Mouse (Mus musculus) lung, postnatal 4 days (tissue): ENCODE results near the gene Cfap74.

ENCODE experiments used
- DNase-seq, 2 experiments: peaks; one replicate each; pipeline ENCODE4 v3.0.0; 2021

Gene Cfap74

GRCm38 (mm10) chr4:155409058-155409776 lies at the start of gene Cfap74:
Cfap74 (plus strand) TSS chr4:155409190.
- DNase-seq = peak; percentile 66 to 71

DNA sequence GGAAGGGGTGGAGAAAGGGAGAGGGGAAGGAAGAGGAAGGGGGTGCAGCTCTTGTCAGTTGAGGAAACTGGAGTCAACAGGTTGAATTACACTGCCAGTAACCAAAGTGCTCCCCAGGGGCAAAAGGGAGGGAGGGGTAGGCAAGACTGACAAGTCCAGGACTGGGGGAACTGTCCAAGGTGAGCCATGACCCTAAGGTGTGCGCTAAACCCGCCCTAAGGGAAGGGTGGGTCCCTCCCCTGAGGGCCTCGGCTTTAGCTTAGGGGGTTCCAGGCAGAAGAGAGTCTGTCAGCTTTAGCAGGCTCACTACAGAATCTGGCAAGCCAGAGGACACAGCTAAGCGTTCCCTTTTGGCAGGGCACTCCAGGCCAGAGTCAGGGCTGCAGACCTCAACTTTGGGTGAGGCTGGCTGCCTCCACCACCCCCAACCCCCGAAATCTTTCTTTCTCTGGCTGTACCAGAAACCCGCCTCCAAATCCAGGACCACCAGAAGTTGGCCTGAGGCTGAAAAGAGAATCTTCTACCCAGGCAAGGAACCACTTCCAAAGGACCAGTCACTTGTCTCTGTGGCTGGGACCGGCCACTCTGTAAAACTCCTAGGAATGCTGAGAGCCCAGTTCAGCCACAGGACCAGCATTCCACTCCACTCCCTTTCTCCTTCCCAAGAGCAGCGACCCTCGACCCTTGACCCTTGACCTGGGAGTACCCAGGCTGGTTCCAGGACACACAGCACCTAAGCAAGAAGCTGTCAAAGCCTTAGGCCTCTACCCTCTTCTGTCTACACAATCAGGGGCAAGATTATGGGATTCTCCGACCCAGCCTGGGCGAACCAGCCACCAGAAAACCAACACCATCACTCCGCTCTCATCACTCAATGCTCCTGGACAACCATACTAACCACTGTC lies 49.2 kb upstream of the Cfap74 start:
- peak; percentile 42 to 53 for DNase-seq

DNA sequence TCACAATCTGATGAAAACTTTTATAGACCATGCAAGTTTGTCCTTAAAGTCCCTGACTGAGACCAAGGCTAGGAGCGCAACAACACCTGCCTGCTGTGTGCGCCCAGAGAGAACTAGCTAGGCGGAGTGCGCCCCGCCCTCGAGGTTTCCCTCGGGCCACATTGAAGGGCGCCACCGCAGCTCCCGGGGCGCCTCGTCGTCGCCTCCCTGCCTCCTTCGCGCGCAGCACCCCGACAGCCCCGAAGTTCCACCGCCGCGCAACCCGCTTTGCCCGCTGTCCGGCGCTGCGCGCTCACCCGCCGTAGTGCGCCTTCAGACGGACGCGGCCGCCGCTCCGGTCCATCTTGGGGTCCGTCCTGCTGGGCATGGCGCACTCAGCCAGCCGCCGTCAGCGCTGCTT lies 48.1 kb upstream of the Cfap74 start:
- no peak for DNase-seq

- DNase-seq = peak; percentile 88 to 95
Measured at GRCm38 (mm10) chr4:155361303-155361791, 47.6 kb upstream of the Cfap74 start, which contains the start of gene Prkcz. Prkcz (minus strand) TSS chr4:155361361.

DNA sequence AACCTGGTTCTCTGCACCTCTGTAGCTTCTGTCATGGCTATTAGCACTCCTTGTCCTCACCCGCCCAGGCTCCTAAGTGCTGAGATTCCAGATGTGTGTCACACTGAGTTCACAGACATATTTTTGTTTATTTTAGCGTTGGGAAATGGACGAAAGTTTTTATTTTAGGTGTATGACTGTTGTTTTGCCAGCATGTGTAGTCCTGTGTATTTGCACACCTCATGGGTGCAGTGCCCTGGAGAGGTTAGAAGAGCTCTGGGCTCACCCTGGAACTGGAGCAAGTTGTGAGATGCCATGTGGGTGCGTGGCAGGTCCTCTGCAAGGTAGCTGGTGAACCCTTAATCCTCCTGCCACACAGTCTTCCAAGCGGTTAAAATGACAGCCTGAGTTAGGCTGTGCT lies 46.5 kb upstream of the Cfap74 start:
- DNase-seq = no peak

DNA sequence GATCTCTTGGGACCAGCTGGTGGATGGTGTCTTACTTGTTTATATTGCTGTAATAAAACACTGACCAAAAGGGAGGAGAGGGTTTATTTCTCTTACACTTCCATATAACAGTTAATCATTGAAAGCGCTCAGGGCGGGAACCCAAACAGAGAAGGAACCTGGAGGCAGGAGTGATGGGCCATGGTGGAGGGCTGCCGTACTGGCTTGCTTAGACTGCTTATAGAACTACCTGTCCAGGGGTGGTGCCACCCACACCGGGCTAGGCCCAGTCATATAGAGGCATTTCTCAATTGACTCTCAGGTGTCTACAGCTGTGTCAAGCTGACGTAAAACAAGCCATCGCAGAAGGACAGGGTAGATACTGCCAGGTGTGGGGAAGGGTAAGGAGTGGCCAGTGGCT lies 42.2 kb upstream of the Cfap74 start:
- DNase-seq = no peak

DNA sequence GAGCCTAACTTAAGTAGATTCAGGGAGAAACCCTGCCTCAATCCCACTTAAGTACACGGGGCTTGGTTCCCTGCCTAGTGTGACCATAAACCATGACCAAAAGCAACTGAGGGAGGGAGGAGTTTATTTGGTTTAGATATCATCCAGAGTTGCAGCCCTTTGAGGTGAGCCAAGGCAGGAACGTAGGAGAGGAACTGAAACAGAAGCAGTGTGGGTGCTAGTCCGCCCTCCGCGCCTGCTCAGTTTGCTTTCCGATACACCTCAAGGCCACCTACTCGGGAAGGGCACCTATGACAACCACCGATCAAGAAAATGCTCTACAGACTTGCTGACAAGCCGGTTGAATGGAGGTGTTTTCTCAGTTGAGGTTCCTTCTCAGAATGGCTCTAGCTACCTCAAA lies 41.3 kb upstream of the Cfap74 start:
- no peak for DNase-seq

DNA sequence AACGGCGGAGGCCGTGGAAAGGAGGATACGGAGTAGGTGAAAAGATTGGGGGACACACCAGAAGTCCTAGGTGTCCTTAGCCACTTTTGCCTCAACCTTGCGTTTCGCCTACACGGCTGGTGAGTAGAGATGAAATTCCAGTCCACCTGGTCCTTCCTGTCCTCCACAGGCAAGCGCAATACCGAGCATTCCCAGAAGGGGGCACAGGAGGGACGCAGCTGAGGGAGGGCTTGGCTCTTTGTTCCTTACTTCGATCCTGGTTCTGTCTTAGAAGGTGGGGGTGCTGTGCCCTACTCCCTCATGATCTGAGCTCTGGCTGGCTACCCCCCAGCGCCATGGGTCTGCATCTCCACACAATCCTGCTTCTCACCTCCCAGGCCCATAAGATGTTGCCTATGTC lies 40.3 kb upstream of the Cfap74 start:
- DNase-seq = peak; percentile 53 to 81

DNA sequence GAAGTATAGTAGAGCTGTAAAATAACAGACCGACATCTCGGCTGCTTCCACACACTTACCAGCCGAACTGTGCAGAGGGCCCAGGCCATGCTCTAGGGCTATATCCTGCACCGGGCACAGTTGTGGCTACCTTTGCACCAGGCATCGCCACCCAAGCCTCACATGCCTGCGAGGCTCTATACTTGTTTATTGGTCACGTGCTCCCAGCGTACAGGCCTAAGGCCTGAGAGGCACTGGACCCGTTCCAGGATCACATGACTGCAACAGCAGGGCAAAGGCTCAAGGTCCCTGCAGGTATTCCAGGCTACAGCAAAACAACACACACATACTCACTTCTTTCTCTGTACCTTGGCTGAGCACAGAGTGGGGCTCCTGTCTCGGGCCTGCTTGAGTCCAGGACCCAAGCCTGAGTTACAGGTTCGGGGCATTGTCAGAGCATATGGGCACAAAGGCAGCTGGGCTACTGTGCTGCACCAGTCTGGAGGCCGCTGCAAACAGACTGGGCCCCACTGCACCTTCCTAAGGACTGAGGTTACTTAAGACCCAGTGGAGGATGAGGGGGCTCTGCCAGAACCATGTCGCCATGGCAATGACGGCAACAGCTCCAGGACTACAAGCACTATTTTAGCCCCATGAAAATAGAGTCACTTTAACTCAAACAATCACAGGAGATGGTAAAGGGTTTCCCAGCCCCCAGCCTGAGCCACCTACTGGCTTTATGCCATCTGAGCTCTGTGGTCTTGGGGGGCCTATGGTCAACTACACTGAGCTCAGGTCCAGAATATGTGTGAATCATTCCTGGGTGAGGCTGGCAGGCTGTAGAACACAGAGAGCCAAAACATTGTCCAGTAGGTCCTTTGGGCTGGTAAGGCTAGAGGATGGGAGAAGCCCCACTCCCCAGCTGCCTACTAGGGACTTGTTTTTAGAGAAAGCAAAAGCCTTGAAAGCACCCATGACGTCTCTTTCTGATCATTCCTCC lies 38.0 kb upstream of the Cfap74 start:
- no peak for DNase-seq

- DNase-seq = no peak
Measured at GRCm38 (mm10) chr4:155371797-155372735, 36.9 kb upstream of the Cfap74 start.

- no peak for DNase-seq
Measured at GRCm38 (mm10) chr4:155381974-155382373, 27.0 kb upstream of the Cfap74 start.

- no peak for DNase-seq
Measured at GRCm38 (mm10) chr4:155382752-155383151, 26.2 kb upstream of the Cfap74 start.

- DNase-seq = no peak
Measured at GRCm38 (mm10) chr4:155383326-155383725, 25.7 kb upstream of the Cfap74 start.

DNA sequence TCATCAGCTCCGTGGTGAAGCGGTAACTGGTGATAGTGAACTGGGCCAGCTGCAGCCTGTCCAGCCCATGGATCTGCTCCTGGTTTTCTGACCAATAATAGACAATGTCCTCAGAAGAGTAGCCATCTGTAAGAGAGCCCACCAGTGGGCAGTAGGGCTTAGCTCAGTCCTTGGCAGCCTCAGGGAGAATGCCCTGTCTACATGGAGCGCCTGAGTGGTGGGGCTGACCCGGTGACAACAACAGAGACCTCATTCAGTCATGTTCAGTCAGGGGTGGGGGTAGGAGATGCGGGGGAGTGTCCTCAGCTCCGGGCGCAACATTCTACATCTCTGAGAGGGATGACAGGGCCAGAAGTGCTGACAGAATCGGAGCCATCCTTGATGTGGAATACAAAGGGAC lies 21.8 kb upstream of the Cfap74 start:
- no peak for DNase-seq

DNA sequence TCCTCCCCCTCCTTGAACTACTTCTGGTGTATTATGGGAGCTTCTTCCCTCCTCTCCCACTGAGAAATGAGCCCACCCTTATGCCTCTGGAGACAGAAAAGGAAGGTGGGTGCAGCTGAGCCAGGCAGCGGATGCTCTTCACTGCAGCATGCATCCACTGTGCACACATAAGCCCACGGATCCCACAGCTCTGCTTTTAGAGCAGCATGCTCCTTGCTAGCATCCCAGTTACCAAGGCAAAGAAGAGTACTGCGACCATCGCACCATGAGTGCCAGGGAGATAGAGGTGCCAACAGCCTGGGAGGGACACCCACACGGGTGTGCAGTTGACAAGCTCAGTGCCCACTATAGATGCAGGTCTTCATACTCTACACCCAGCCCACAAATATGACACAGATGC lies 13.5 kb upstream of the Cfap74 start:
- DNase-seq = no peak

DNA sequence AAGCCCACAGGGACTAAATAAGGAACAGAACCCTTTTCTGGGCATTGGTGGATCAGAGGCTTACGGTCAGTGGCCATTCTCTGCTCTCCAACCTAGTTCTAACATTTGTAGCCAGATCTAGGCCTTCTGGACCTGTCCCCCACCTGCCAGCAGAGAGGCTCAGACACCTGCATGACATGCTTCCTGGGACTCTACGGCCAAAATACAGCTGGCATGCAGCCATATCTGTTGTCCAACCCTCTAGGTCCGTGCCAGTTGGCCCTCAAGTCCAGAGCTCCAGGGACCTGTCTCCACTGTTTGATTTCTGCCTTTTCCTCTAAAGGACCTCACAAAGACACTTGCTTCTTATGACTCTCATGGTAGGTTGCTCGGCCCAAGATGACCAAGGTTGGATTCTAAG lies 12.2 kb upstream of the Cfap74 start:
- DNase-seq = no peak

- DNase-seq = peak; percentile 54 to 64
Measured at GRCm38 (mm10) chr4:155397511-155398221, 11.3 kb upstream of the Cfap74 start, which contains the start of gene Gabrd. Gabrd (minus strand) TSS chr4:155398112.

- no peak for DNase-seq
Measured at GRCm38 (mm10) chr4:155398222-155398540, 10.8 kb upstream of the Cfap74 start.

- no peak for DNase-seq
Measured at GRCm38 (mm10) chr4:155401121-155401520, 7.9 kb upstream of the Cfap74 start.

GRCm38 (mm10) chr4:155402489-155402888 lies 6.5 kb upstream of the Cfap74 start:
- DNase-seq = no peak

- no peak for DNase-seq
Measured at GRCm38 (mm10) chr4:155408695-155409057, 314 bp upstream of the Cfap74 start.
